Mouse (Mus musculus): ENCODE measurements around the gene Hoxc8. TPM values are rescaled to one million over a fixed set of nuclear protein-coding genes. Genes with fewer than 3 reads are reported as not detected.

Hoxc8 gene
- polyA plus RNA-seq, 1 experiment from 2014 or later = not detected

GRCm38 (mm10) chr15:102970740-102971139, 19.7 kb upstream of the Hoxc8 start:
- no peak overlapping the region for H3K4me2 ChIP-seq (ENCODE audit: low read length)
- no peaks in the 10 kb centered on the region for H3K9me3 ChIP-seq (replicated peaks; ENCODE audit: control insufficient read depth, low read length)
- peak; percentile 60 for DNase-seq (ENCODE audit: low spot score)
- peaks cover 99% of the 10 kb centered on the region for H3K27me3 ChIP-seq (replicated peaks; ENCODE audit: control insufficient read depth, insufficient read depth, low read length)
- no peak for ATAC-seq
- no peak overlapping the region for H3K27ac ChIP-seq (ENCODE audit: low read depth, low read length)
- under 1% methylated on average over 12 of the region's 12 CpGs for WGBS
- no peaks in the 10 kb centered on the region for H3K36me3 ChIP-seq (ENCODE audit: control insufficient read depth, insufficient read depth, low read length)
- no peaks in the 10 kb centered on the region for H3K4me1 ChIP-seq (ENCODE audit: control insufficient read depth, insufficient read depth, low read length)
- no peak overlapping the region for H3K4me3 ChIP-seq (ENCODE audit: low read depth, low read length)
- H3K9ac ChIP-seq (ENCODE audit: low read length) = no peak overlapping the region

GRCm38 (mm10) chr15:102972254-102972653, 18.2 kb upstream of the Hoxc8 start:
- no peak for DNase-seq (ENCODE audit: low spot score)
- Histone ChIP-seq H3K4me1 (ENCODE audit: control insufficient read depth, insufficient read depth, low read length) (no peaks in the 10 kb centered on the region), H3K27me3 (replicated peaks; ENCODE audit: control insufficient read depth, insufficient read depth, low read length) (peaks cover 98% of the 10 kb centered on the region), H3K4me3 (ENCODE audit: low read depth, low read length) (no peak overlapping the region), H3K27ac (ENCODE audit: low read depth, low read length) (no peak overlapping the region), H3K9ac (ENCODE audit: low read length) (no peak overlapping the region), H3K4me2 (ENCODE audit: low read length) (no peak overlapping the region), H3K36me3 (ENCODE audit: control insufficient read depth, insufficient read depth, low read length) (no peaks in the 10 kb centered on the region), H3K9me3 (replicated peaks; ENCODE audit: control insufficient read depth, low read length) (no peaks in the 10 kb centered on the region)
- WGBS = 1% methylated on average over 21 of the region's 21 CpGs
- no peak for ATAC-seq

GRCm38 (mm10) chr15:102972753-102973152, 17.7 kb upstream of the Hoxc8 start:
- Histone ChIP-seq H3K36me3 (ENCODE audit: control insufficient read depth, insufficient read depth, low read length) (no peaks in the 10 kb centered on the region), H3K9ac (ENCODE audit: low read length) (no peak overlapping the region), H3K4me2 (ENCODE audit: low read length) (no peak overlapping the region), H3K27ac (ENCODE audit: low read depth, low read length) (no peak overlapping the region), H3K27me3 (replicated peaks; ENCODE audit: control insufficient read depth, insufficient read depth, low read length) (peaks cover 98% of the 10 kb centered on the region), H3K9me3 (replicated peaks; ENCODE audit: control insufficient read depth, low read length) (no peaks in the 10 kb centered on the region), H3K4me1 (ENCODE audit: control insufficient read depth, insufficient read depth, low read length) (no peaks in the 10 kb centered on the region), H3K4me3 (ENCODE audit: low read depth, low read length) (no peak overlapping the region)
- ATAC-seq (no peak), DNase-seq (ENCODE audit: low spot score) (no peak)
- WGBS = 2% methylated on average over 6 of the region's 6 CpGs

- H3K4me2 ChIP-seq (ENCODE audit: low read length) = no peak overlapping the region
- no peak for ATAC-seq
- H3K4me3 ChIP-seq (ENCODE audit: low read depth, low read length) = no peak overlapping the region
- peaks cover 99% of the 10 kb centered on the region for H3K27me3 ChIP-seq (replicated peaks; ENCODE audit: control insufficient read depth, insufficient read depth, low read length)
- no peak overlapping the region for H3K9ac ChIP-seq (ENCODE audit: low read length)
- H3K9me3 ChIP-seq (replicated peaks; ENCODE audit: control insufficient read depth, low read length) = no peaks in the 10 kb centered on the region
- WGBS = 5% methylated on average over 7 of the region's 7 CpGs
- H3K4me1 ChIP-seq (ENCODE audit: control insufficient read depth, insufficient read depth, low read length) = no peaks in the 10 kb centered on the region
- no peak for DNase-seq (ENCODE audit: low spot score)
- H3K36me3 ChIP-seq (ENCODE audit: control insufficient read depth, insufficient read depth, low read length) = no peaks in the 10 kb centered on the region
- H3K27ac ChIP-seq (ENCODE audit: low read depth, low read length) = no peak overlapping the region
These were observed 15.4 kb upstream of the Hoxc8 start for GRCm38 (mm10) chr15:102975034-102975433.

- Histone ChIP-seq H3K27ac (ENCODE audit: low read depth, low read length) (no peak overlapping the region), H3K4me3 (ENCODE audit: low read depth, low read length) (no peak overlapping the region), H3K9me3 (replicated peaks; ENCODE audit: control insufficient read depth, low read length) (no peaks in the 10 kb centered on the region), H3K36me3 (ENCODE audit: control insufficient read depth, insufficient read depth, low read length) (no peaks in the 10 kb centered on the region), H3K9ac (ENCODE audit: low read length) (no peak overlapping the region), H3K27me3 (replicated peaks; ENCODE audit: control insufficient read depth, insufficient read depth, low read length) (peaks cover 98% of the 10 kb centered on the region), H3K4me1 (ENCODE audit: control insufficient read depth, insufficient read depth, low read length) (no peaks in the 10 kb centered on the region), H3K4me2 (ENCODE audit: low read length) (no peak overlapping the region)
- ATAC-seq (no peak), DNase-seq (ENCODE audit: low spot score) (no peak)
- WGBS = under 1% methylated on average over 21 of the region's 21 CpGs
These were observed 14.7 kb upstream of the Hoxc8 start for GRCm38 (mm10) chr15:102975688-102976111.

GRCm38 (mm10) chr15:102976171-102976570, 14.2 kb upstream of the Hoxc8 start, which contains the start of gene Hoxc9:
TSS of gene Hoxc9 (plus strand) at chr15:102976439.
- Histone ChIP-seq H3K27ac (ENCODE audit: low read depth, low read length) (no peak within 1 kb of the TSS), H3K9ac (ENCODE audit: low read length) (no peak within 1 kb of the TSS), H3K4me3 (ENCODE audit: low read depth, low read length) (no peak within 1 kb of the TSS), H3K36me3 (ENCODE audit: control insufficient read depth, insufficient read depth, low read length) (no peaks in the 10 kb centered on the region), H3K4me1 (ENCODE audit: control insufficient read depth, insufficient read depth, low read length) (no peaks in the 10 kb centered on the region), H3K4me2 (ENCODE audit: low read length) (no peak within 1 kb of the TSS), H3K27me3 (replicated peaks; ENCODE audit: control insufficient read depth, insufficient read depth, low read length) (peaks cover 98% of the 10 kb centered on the region), H3K9me3 (replicated peaks; ENCODE audit: control insufficient read depth, low read length) (no peaks in the 10 kb centered on the region)
- no peak for DNase-seq (ENCODE audit: low spot score)
- ATAC-seq = no peak
- WGBS = under 1% methylated on average over 19 of the region's 20 CpGs

- Histone ChIP-seq H3K27me3 (replicated peaks; ENCODE audit: control insufficient read depth, insufficient read depth, low read length) (peaks cover 98% of the 10 kb centered on the region), H3K4me2 (ENCODE audit: low read length) (no peak overlapping the region), H3K27ac (ENCODE audit: low read depth, low read length) (no peak overlapping the region), H3K36me3 (ENCODE audit: control insufficient read depth, insufficient read depth, low read length) (no peaks in the 10 kb centered on the region), H3K4me3 (ENCODE audit: low read depth, low read length) (no peak overlapping the region), H3K4me1 (ENCODE audit: control insufficient read depth, insufficient read depth, low read length) (0 out of 2 replicates have a peak, but pooled peaks cover 2% of the 10 kb centered on the region), H3K9me3 (replicated peaks; ENCODE audit: control insufficient read depth, low read length) (no peaks in the 10 kb centered on the region), H3K9ac (ENCODE audit: low read length) (no peak overlapping the region)
- ATAC-seq (no peak), DNase-seq (ENCODE audit: low spot score) (no peak)
- under 1% methylated on average over 37 of the region's 37 CpGs for WGBS
These were observed 13.6 kb upstream of the Hoxc8 start for GRCm38 (mm10) chr15:102976631-102977422.

GRCm38 (mm10) chr15:102977423-102977974, 12.9 kb upstream of the Hoxc8 start:
- Histone ChIP-seq H3K9ac (ENCODE audit: low read length) (no peak overlapping the region), H3K4me2 (ENCODE audit: low read length) (no peak overlapping the region), H3K4me3 (ENCODE audit: low read depth, low read length) (no peak overlapping the region), H3K27me3 (replicated peaks; ENCODE audit: control insufficient read depth, insufficient read depth, low read length) (peaks cover 98% of the 10 kb centered on the region), H3K9me3 (replicated peaks; ENCODE audit: control insufficient read depth, low read length) (no peaks in the 10 kb centered on the region), H3K4me1 (ENCODE audit: control insufficient read depth, insufficient read depth, low read length) (0 out of 2 replicates have a peak, but pooled peaks cover 3% of the 10 kb centered on the region), H3K27ac (ENCODE audit: low read depth, low read length) (no peak overlapping the region), H3K36me3 (ENCODE audit: control insufficient read depth, insufficient read depth, low read length) (no peaks in the 10 kb centered on the region)
- WGBS = under 1% methylated on average over 16 of the region's 16 CpGs
- ATAC-seq (no peak), DNase-seq (ENCODE audit: low spot score) (no peak)
